Mouse (Mus musculus) liver, embryonic 16.5 days (tissue): ENCODE measurements around the gene Rpl19. TPM values are rescaled to one million over a fixed set of nuclear protein-coding genes. Genes with fewer than 3 reads are reported as not detected.

ENCODE experiments used
- ATAC-seq: fragments of 200-750 bp; cut with Nextera tagmentation; 2 replicates; pipeline ENCODE4 v1.8.0; 2017; ENCODE audit warnings: low read depth, mild to moderate bottlenecking, moderate number of reproducible peaks, moderate library complexity
- H3K27ac ChIP-seq: fragments of 300-500 bp; sonication (generic); 2 replicates; pipeline ENCODE4 v1.5.1; 2014; ENCODE audit warnings: mild to moderate bottlenecking, low read length
- H3K27me3 ChIP-seq: fragments of 300-500 bp; sonication (generic); 2 replicates; pipeline ENCODE4 v1.6.1; 2014; ENCODE audit warnings: low read depth, low read length, mixed read lengths; ENCODE audit not compliant: control insufficient read depth, insufficient read depth
- H3K36me3 ChIP-seq: fragments of 300-500 bp; sonication (generic); 2 replicates; pipeline ENCODE4 v1.6.1; 2014; ENCODE audit warnings: mild to moderate bottlenecking; ENCODE audit not compliant: control insufficient read depth, insufficient read depth
- H3K4me1 ChIP-seq: fragments of 300-500 bp; sonication (generic); 2 replicates; pipeline ENCODE4 v1.6.1; 2014; ENCODE audit warnings: low read depth, low read length, mixed read lengths; ENCODE audit not compliant: control insufficient read depth
- H3K4me2 ChIP-seq: fragments of 300-500 bp; sonication (generic); 2 replicates; pipeline ENCODE4 v1.6.1; 2014; ENCODE audit warnings: low read depth, low read length, mixed read lengths
- H3K4me3 ChIP-seq: fragments of 300-500 bp; sonication (generic); 2 replicates; pipeline ENCODE4 v1.5.1; 2014; ENCODE audit warnings: low read depth, mild to moderate bottlenecking, low read length
- H3K9ac ChIP-seq: fragments of 300-500 bp; sonication (generic); 2 replicates; pipeline ENCODE4 v1.6.1; 2014; ENCODE audit warnings: low read depth, low read length
- H3K9me3 ChIP-seq: fragments of 300-500 bp; sonication (generic); replicated peaks from 2 replicates; pipeline ENCODE4 v1.6.1; 2016; ENCODE audit warnings: low read length; ENCODE audit not compliant: control insufficient read depth
- WGBS: fragments of 180-500 bp; shearing (Covaris S2); extraction: QIAGEN DNeasy Blood & Tissue Kit; methylation state at CpG from one replicate; pipeline ENCODE4 v1.1.7; 2014; ENCODE audit not compliant: insufficient replicate concordance; 5-methylcytosine and 5-hydroxymethylcytosine counted together
- polyA plus RNA-seq: library from polyadenylated mRNA; unstranded; fragments of >200 nt; fragmentation: Nextera tagmentation; extraction: Ambion mirVana; gene quantifications from 2 replicates; pipeline ENCODE4 v1.2.1, GENCODE M21; 2015

The Rpl19 gene
- polyA plus RNA-seq, 1 experiment from 2014 or later = 478 TPM

GRCm38 (mm10) chr11:98037871-98038270, 11.4 kb downstream of the Rpl19 start:
- WGBS = 58% methylated on average over 14 of the region's 14 CpGs
- no peaks in the 10 kb centered on the region for H3K36me3 ChIP-seq
- no peak overlapping the region for H3K27ac ChIP-seq
- no peak overlapping the region for H3K9ac ChIP-seq
- peaks cover 25% of the 10 kb centered on the region for H3K27me3 ChIP-seq
- no peaks in the 10 kb centered on the region for H3K9me3 ChIP-seq
- H3K4me3 ChIP-seq = no peak overlapping the region
- peaks cover 4% of the 10 kb centered on the region; the same call in 1 of the 2 replicates for H3K4me1 ChIP-seq
- no peak overlapping the region for H3K4me2 ChIP-seq
- no peak for ATAC-seq

DNA sequence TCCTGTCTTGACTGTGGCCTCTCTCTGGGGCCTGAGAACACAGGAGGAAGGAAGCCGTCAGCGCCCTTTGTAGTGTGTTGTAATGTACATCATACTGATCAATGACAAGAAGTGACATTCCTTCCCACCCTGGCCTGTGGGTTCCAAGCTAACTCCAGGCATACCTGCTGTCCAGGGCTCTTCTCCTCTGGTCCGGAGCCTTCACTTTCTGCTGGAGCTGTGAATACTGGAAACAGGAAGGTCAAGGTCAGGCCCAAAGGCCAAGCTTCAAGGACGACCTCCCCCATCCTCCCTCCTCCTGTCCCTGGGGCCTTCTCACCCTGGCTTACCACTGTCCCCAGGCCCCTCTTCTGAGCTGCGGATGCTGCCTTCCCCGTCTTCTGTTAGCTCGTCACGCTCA, 14.5 kb downstream of the Rpl19 start:
- no peak overlapping the region for H3K4me3 ChIP-seq
- H3K4me2 ChIP-seq = no peak overlapping the region
- no peaks in the 10 kb centered on the region for H3K9me3 ChIP-seq
- ATAC-seq = no peak
- H3K9ac ChIP-seq = no peak overlapping the region
- H3K4me1 ChIP-seq = peaks cover 2% of the 10 kb centered on the region; the same call in 1 of the 2 replicates
- H3K27me3 ChIP-seq = peaks cover 14% of the 10 kb centered on the region
- no peak overlapping the region for H3K27ac ChIP-seq
- H3K36me3 ChIP-seq = no peaks in the 10 kb centered on the region
- 52% methylated on average over 8 of the region's 8 CpGs for WGBS

- H3K9ac ChIP-seq = no peak overlapping the region
- 69% methylated on average over 6 of the region's 6 CpGs for whole genome bisulfite sequencing
- no peak for ATAC-seq
- H3K9me3 ChIP-seq = no peaks in the 10 kb centered on the region
- H3K27me3 ChIP-seq = peaks cover 2% of the 10 kb centered on the region; the same call in 1 of the 2 replicates
- no peak overlapping the region for H3K4me3 ChIP-seq
- H3K36me3 ChIP-seq = no peaks in the 10 kb centered on the region
- no peak overlapping the region for H3K4me2 ChIP-seq
- no peaks in the 10 kb centered on the region for H3K4me1 ChIP-seq
- no peak overlapping the region for H3K27ac ChIP-seq
Measured at GRCm38 (mm10) chr11:98042741-98043140, 16.2 kb downstream of the Rpl19 start.

DNA sequence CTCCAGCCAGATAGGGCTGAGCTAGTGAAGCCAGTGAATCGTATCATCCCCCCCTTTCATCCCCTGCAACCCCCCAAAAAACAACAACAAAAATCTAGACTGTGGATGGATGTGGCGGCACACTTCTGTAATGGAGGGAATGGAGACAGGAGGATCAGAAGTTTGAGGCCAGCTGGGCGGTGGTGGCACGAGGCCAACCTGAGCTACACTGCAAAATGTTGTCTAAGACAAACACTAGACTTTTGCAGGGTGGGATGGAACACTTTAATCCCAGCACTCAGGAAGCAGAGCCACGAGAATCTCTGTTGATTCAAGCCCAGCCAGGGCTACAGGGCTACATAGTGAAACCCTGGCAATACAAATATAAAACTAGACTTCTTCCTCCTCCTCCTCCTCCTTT, 17.6 kb downstream of the Rpl19 start:
- Histone ChIP-seq H3K9ac (no peak overlapping the region), H3K36me3 (no peaks in the 10 kb centered on the region), H3K27me3 (no peaks in the 10 kb centered on the region; the same call in 1 of the 2 replicates), H3K9me3 (no peaks in the 10 kb centered on the region), H3K4me2 (no peak overlapping the region), H3K4me3 (no peak overlapping the region), H3K4me1 (no peaks in the 10 kb centered on the region), H3K27ac (no peak overlapping the region)
- WGBS = 50% methylated on average over 5 of the region's 5 CpGs
- ATAC-seq = no peak

DNA sequence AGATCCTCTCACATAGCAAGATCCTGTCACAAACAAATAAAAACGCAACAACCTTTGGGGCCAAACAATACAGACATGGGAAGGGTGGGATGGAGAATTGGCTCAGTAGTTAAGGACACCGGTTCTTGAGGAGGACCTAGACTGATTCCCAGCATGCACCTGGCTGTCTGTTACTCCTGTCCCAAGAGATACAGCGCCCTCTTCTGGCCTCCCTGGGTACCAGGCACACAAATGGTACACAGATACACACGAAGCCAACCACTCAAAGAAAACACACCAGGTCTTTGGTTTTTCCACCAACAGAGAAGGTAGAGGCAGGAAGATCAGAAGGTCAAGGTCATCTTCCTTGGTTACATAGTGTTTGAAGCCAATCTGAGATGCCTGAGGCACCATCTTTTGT, 19.1 kb downstream of the Rpl19 start:
- WGBS = 51% methylated on average over 4 of the region's 4 CpGs
- H3K9me3 ChIP-seq = no peaks in the 10 kb centered on the region
- H3K27ac ChIP-seq = no peak overlapping the region
- H3K27me3 ChIP-seq = peaks cover 7% of the 10 kb centered on the region
- no peak for ATAC-seq
- no peak overlapping the region for H3K4me3 ChIP-seq
- no peaks in the 10 kb centered on the region for H3K4me1 ChIP-seq
- H3K4me2 ChIP-seq = no peak overlapping the region
- H3K9ac ChIP-seq = no peak overlapping the region
- no peaks in the 10 kb centered on the region for H3K36me3 ChIP-seq

- H3K9me3 ChIP-seq = no peaks in the 10 kb centered on the region
- no peak overlapping the region for H3K9ac ChIP-seq
- no peak overlapping the region for H3K4me3 ChIP-seq
- 35% methylated on average over 1 of the region's 1 CpGs for WGBS
- no peaks in the 10 kb centered on the region for H3K4me1 ChIP-seq
- no peak for ATAC-seq
- no peaks in the 10 kb centered on the region for H3K36me3 ChIP-seq
- H3K27ac ChIP-seq = no peak overlapping the region
- H3K27me3 ChIP-seq = peaks cover 16% of the 10 kb centered on the region
- H3K4me2 ChIP-seq = no peak overlapping the region
Measured at GRCm38 (mm10) chr11:98046466-98046865, 20.0 kb downstream of the Rpl19 start.

- H3K27me3 ChIP-seq = peaks cover 28% of the 10 kb centered on the region
- H3K4me1 ChIP-seq = peaks cover 7% of the 10 kb centered on the region
- H3K36me3 ChIP-seq = no peaks in the 10 kb centered on the region
- ATAC-seq = no peak
- H3K4me2 ChIP-seq = no peak overlapping the region
- WGBS = 64% methylated on average over 4 of the region's 4 CpGs
- no peak overlapping the region for H3K4me3 ChIP-seq
- H3K9me3 ChIP-seq = no peaks in the 10 kb centered on the region
- no peak overlapping the region for H3K27ac ChIP-seq
- no peak overlapping the region for H3K9ac ChIP-seq
Measured at GRCm38 (mm10) chr11:98047745-98048144, 21.2 kb downstream of the Rpl19 start.

GRCm38 (mm10) chr11:98049672-98050519, 23.4 kb downstream of the Rpl19 start:
- 26% methylated on average over 14 of the region's 14 CpGs for WGBS
- Histone ChIP-seq H3K4me2 (no peak overlapping the region), H3K9ac (no peak overlapping the region), H3K9me3 (no peaks in the 10 kb centered on the region), H3K36me3 (no peaks in the 10 kb centered on the region), H3K4me1 (peaks cover 7% of the 10 kb centered on the region), H3K4me3 (no peak overlapping the region), H3K27ac (no peak overlapping the region), H3K27me3 (peaks cover 45% of the 10 kb centered on the region)
- no peak for ATAC-seq

DNA sequence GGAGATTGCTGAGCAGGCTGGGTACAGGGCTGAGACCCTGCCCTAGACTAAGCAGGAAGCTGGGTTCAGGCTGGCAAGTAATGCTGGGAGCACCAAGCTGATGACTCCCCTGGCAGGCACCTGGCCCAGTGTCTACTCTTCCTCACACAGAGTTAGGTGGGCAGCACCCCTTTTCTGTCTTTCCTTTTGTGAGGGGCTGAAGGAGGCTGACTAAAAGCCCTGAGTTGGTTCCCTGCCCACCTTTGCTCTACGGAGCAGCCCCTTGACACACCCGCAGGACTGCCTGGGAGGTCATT, 24.0 kb downstream of the Rpl19 start:
- no peaks in the 10 kb centered on the region for H3K9me3 ChIP-seq
- ATAC-seq = no peak
- no peak overlapping the region for H3K9ac ChIP-seq
- H3K4me2 ChIP-seq = no peak overlapping the region
- peaks cover 7% of the 10 kb centered on the region for H3K4me1 ChIP-seq
- H3K36me3 ChIP-seq = no peaks in the 10 kb centered on the region
- 34% methylated on average over 2 of the region's 2 CpGs for WGBS
- H3K4me3 ChIP-seq = no peak overlapping the region
- no peak overlapping the region for H3K27ac ChIP-seq
- H3K27me3 ChIP-seq = peaks cover 48% of the 10 kb centered on the region
